Mouse (Mus musculus) limb, embryonic 13.5 days (tissue): ENCODE measurements around the gene C130073F10Rik. TPM values are rescaled to one million over a fixed set of nuclear protein-coding genes. Genes with fewer than 3 reads are reported as not detected.

Source experiments
- polyA plus RNA-seq: library from polyadenylated mRNA; unstranded; fragments of >200 nt; fragmentation: Nextera tagmentation; extraction: Ambion mirVana; gene quantifications from 2 replicates; pipeline ENCODE4 v1.2.1, GENCODE M21; 2015

The C130073F10Rik gene
- polyA plus RNA-seq, 1 experiment from 2014 or later = not detected

Other genes with a start within 250 kb of the C130073F10Rik start
- gene Leprot, start 246.1 kb downstream of the C130073F10Rik start, polyA plus RNA-seq = 92.3 and 96.3 TPM in 2 replicates
- gene Lepr, start 176.4 kb downstream of the C130073F10Rik start, polyA plus RNA-seq = 8.8 and 9.6 TPM in 2 replicates
- not detected in 2 replicates for gene B020004J07Rik, start 49.8 kb downstream of the C130073F10Rik start, polyA plus RNA-seq
- not detected in 2 replicates for gene Gm12800, start 15.3 kb upstream of the C130073F10Rik start, polyA plus RNA-seq
- gene Gm12794, start 46.6 kb upstream of the C130073F10Rik start, polyA plus RNA-seq = not detected in 2 replicates
- not detected in 2 replicates for gene Gm12790, start 87.3 kb upstream of the C130073F10Rik start, polyA plus RNA-seq
- gene Gm12789, start 92.8 kb upstream of the C130073F10Rik start, polyA plus RNA-seq = not detected in 2 replicates
- gene Pde4b, start 193.8 kb upstream of the C130073F10Rik start, polyA plus RNA-seq = 14.8 and 16.2 TPM in 2 replicates